Mouse (Mus musculus): ENCODE data around the gene Nin.

GRCm38 (mm10) chr12:70075001-70075400, 38.5 kb downstream of the Nin start:
- TF ChIP-seq POLR2A (IDR thresholded peaks at IDR 0.05; ENCODE audit: insufficient read depth, low read depth, low read length) (no peak), CTCF (IDR thresholded peaks at IDR 0.05) (no peak)

All from heart, adult 2 months (tissue).